Mouse (Mus musculus): ENCODE results near the gene Rnf182. TPM values are rescaled to one million over a fixed set of nuclear protein-coding genes. Genes with fewer than 3 reads are reported as not detected.

The Rnf182 gene
- polyA plus RNA-seq, 1 experiment = 1.6 TPM

DNA sequence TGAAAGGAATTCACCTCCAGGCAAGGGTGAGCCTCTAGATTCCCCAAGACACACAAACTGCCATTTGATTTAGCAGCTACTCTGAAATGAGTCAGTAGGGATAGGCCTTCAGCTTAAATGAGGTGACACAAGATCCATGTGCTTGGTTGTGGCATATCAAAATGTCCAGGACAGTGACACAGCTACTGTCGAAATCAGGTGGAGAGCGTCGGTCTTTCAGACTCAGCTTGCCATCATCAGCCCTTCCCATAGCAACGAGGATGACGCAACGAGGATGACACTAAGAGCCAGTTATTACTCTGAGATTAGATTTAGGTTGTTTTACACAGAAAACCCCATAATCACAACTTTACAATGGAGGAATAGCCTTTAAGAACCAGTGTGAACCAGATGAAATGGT, 14.5 kb upstream of the Rnf182 start:
- Histone ChIP-seq H3K36me3 (ENCODE audit: control insufficient read depth, insufficient read depth, low read length, poor library complexity, severe bottlenecking) (no peaks in the 10 kb centered on the region), H3K27ac (ENCODE audit: insufficient read depth, low read length) (no peak overlapping the region), H3K4me3 (ENCODE audit: low read depth, low read length) (no peak overlapping the region), H3K9me3 (replicated peaks; ENCODE audit: control insufficient read depth, insufficient read depth, low read length, poor library complexity, severe bottlenecking) (no peaks in the 10 kb centered on the region), H3K27me3 (ENCODE audit: control insufficient read depth, insufficient read depth, low read length, poor library complexity, severe bottlenecking) (no peaks in the 10 kb centered on the region), H3K4me1 (ENCODE audit: control insufficient read depth, insufficient read depth, low read length) (no peaks in the 10 kb centered on the region), H3K9ac (ENCODE audit: low read depth, poor library complexity, severe bottlenecking) (no peak overlapping the region)
- TF ChIP-seq CTCF (IDR thresholded peaks at IDR 0.05; ENCODE audit: low read depth, low read length) (no peak), EP300 (IDR thresholded peaks at IDR 0.05; ENCODE audit: insufficient read depth, low read depth, low read length) (no peak), POLR2A (IDR thresholded peaks at IDR 0.05; ENCODE audit: insufficient read depth, low read length) (no peak)

DNA sequence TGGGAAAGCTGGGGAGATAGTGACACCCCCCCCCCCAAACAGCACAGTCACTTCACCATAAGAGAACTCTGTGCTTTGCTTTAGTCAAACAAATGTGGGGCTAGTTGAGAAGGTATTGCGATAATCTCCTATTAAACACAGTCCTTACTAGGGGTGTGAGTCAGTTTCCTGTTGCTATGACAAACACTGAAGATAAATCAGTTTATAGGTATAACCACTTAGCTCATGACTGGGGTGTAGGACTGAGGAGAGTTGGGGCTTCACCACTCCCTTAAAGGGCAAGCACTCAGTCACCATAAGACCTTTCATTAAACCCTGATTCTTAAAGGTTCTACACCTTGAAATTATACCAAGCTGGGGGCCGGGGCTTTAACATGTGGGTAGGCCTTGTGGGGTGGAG, 13.1 kb upstream of the Rnf182 start:
- Histone ChIP-seq H3K27me3 (ENCODE audit: control insufficient read depth, insufficient read depth, low read length, poor library complexity, severe bottlenecking) (no peaks in the 10 kb centered on the region), H3K4me1 (ENCODE audit: control insufficient read depth, insufficient read depth, low read length) (no peaks in the 10 kb centered on the region), H3K36me3 (ENCODE audit: control insufficient read depth, insufficient read depth, low read length, poor library complexity, severe bottlenecking) (no peaks in the 10 kb centered on the region), H3K9ac (ENCODE audit: low read depth, poor library complexity, severe bottlenecking) (no peak overlapping the region), H3K4me3 (ENCODE audit: low read depth, low read length) (no peak overlapping the region), H3K9me3 (replicated peaks; ENCODE audit: control insufficient read depth, insufficient read depth, low read length, poor library complexity, severe bottlenecking) (no peaks in the 10 kb centered on the region), H3K27ac (ENCODE audit: insufficient read depth, low read length) (no peak overlapping the region)
- TF ChIP-seq EP300 (IDR thresholded peaks at IDR 0.05; ENCODE audit: insufficient read depth, low read depth, low read length) (no peak), POLR2A (IDR thresholded peaks at IDR 0.05; ENCODE audit: insufficient read depth, low read length) (no peak), CTCF (IDR thresholded peaks at IDR 0.05; ENCODE audit: low read depth, low read length) (no peak)

DNA sequence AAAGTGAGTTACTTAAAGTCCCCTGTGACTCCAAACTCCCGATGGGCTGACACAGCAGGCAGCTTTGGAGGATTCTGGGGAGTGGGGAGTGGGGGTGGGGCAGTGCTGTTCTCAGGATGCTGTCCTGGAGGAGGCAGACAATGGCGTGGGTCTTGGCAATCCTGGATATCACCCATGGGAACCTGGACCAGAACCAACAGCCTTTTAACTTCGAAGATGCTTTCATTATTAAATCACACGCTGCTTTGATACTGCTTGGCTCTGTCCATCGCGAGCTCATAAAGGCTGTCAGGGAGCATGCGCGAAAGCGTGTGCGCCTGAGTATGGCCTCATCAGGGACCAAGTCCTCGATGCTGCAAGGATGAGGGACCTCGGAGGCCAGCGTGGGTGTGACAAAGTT, 12.5 kb upstream of the Rnf182 start:
- Histone ChIP-seq H3K27me3 (ENCODE audit: control insufficient read depth, insufficient read depth, low read length, poor library complexity, severe bottlenecking) (no peaks in the 10 kb centered on the region), H3K9me3 (replicated peaks; ENCODE audit: control insufficient read depth, insufficient read depth, low read length, poor library complexity, severe bottlenecking) (no peaks in the 10 kb centered on the region), H3K27ac (ENCODE audit: insufficient read depth, low read length) (no peak overlapping the region), H3K4me3 (ENCODE audit: low read depth, low read length) (no peak overlapping the region), H3K4me1 (ENCODE audit: control insufficient read depth, insufficient read depth, low read length) (no peaks in the 10 kb centered on the region), H3K36me3 (ENCODE audit: control insufficient read depth, insufficient read depth, low read length, poor library complexity, severe bottlenecking) (no peaks in the 10 kb centered on the region), H3K9ac (ENCODE audit: low read depth, poor library complexity, severe bottlenecking) (no peak overlapping the region)
- TF ChIP-seq EP300 (IDR thresholded peaks at IDR 0.05; ENCODE audit: insufficient read depth, low read depth, low read length) = no peak
- TF ChIP-seq CTCF (IDR thresholded peaks at IDR 0.05; ENCODE audit: low read depth, low read length) = no peak
- TF ChIP-seq POLR2A (IDR thresholded peaks at IDR 0.05; ENCODE audit: insufficient read depth, low read length) = no peak

DNA sequence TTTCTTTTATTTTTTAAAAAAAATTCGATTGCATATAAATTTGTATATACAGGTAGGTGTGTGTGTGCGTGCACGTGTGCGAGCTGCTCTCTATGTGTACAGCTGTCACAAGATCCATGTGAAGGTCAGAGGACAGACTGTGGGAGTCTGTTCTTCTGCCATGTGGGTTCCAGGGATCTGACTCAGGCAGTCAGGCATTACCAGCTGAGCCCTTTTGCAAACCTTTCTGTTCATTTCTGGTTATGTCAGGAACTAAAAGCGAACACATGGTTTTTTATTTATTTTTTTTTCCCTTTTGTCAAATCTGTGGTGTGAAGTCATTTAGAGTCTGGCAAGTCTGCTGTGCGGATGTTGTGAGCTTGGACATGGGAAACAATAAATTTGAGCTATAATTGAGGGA, 6.7 kb upstream of the Rnf182 start:
- Histone ChIP-seq H3K27me3 (ENCODE audit: control insufficient read depth, insufficient read depth, low read length, poor library complexity, severe bottlenecking) (no peaks in the 10 kb centered on the region), H3K36me3 (ENCODE audit: control insufficient read depth, insufficient read depth, low read length, poor library complexity, severe bottlenecking) (no peaks in the 10 kb centered on the region), H3K4me1 (ENCODE audit: control insufficient read depth, insufficient read depth, low read length) (no peaks in the 10 kb centered on the region), H3K9me3 (replicated peaks; ENCODE audit: control insufficient read depth, insufficient read depth, low read length, poor library complexity, severe bottlenecking) (no peaks in the 10 kb centered on the region), H3K27ac (ENCODE audit: insufficient read depth, low read length) (no peak overlapping the region), H3K9ac (ENCODE audit: low read depth, poor library complexity, severe bottlenecking) (no peak overlapping the region), H3K4me3 (ENCODE audit: low read depth, low read length) (no peak overlapping the region)
- no peak for TF ChIP-seq POLR2A (IDR thresholded peaks at IDR 0.05; ENCODE audit: insufficient read depth, low read length)
- TF ChIP-seq CTCF (IDR thresholded peaks at IDR 0.05; ENCODE audit: low read depth, low read length) = no peak
- no peak for TF ChIP-seq EP300 (IDR thresholded peaks at IDR 0.05; ENCODE audit: insufficient read depth, low read depth, low read length)

DNA sequence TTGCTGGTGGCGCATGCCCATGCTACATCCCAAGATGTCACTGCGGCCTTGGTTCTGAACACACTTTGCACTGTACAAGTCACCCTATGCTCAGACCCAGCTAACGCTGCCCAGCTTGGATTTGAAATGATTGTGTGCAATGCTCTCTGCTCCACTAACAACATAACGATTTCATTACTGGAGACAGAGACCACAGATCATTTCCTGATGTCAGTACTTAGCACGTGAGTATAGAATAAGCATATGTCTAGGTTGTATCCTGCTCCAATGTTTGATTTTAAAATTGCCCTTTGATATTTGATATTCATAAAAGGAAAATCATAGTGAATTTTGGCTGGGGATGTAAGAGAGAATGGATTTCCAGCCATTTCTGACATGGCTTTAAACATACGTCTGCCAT, 3.5 kb upstream of the Rnf182 start:
- Histone ChIP-seq H3K27me3 (ENCODE audit: control insufficient read depth, insufficient read depth, low read length, poor library complexity, severe bottlenecking) (no peaks in the 10 kb centered on the region), H3K4me3 (ENCODE audit: low read depth, low read length) (no peak overlapping the region), H3K4me1 (ENCODE audit: control insufficient read depth, insufficient read depth, low read length) (no peaks in the 10 kb centered on the region), H3K27ac (ENCODE audit: insufficient read depth, low read length) (no peak overlapping the region), H3K9ac (ENCODE audit: low read depth, poor library complexity, severe bottlenecking) (no peak overlapping the region), H3K9me3 (replicated peaks; ENCODE audit: control insufficient read depth, insufficient read depth, low read length, poor library complexity, severe bottlenecking) (no peaks in the 10 kb centered on the region), H3K36me3 (ENCODE audit: control insufficient read depth, insufficient read depth, low read length, poor library complexity, severe bottlenecking) (no peaks in the 10 kb centered on the region)
- no peak for TF ChIP-seq POLR2A (IDR thresholded peaks at IDR 0.05; ENCODE audit: insufficient read depth, low read length)
- no peak for TF ChIP-seq EP300 (IDR thresholded peaks at IDR 0.05; ENCODE audit: insufficient read depth, low read depth, low read length)
- no peak for TF ChIP-seq CTCF (IDR thresholded peaks at IDR 0.05; ENCODE audit: low read depth, low read length)

DNA sequence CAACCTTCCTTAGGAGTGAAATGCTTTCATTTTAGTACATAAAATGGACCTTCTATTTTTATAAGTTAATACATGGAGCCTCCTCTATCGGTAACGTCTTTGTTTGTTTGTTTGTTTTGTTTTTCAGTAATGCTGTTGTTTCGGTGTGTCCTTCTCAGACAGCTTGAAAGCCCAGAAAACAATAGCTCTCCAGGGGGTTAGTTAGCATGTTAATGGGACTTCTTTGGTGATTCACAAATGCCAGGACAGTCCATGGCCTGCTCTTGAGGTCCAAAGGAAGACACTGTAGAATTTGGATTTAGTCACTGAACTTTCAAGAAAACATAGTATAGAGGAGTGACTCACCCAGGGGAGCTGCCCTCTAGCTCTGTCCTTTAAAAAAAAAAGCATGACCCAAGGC, 843 bp upstream of the Rnf182 start:
- no peak for TF ChIP-seq POLR2A (IDR thresholded peaks at IDR 0.05; ENCODE audit: insufficient read depth, low read length)
- no peak for TF ChIP-seq EP300 (IDR thresholded peaks at IDR 0.05; ENCODE audit: insufficient read depth, low read depth, low read length)
- no peak for TF ChIP-seq CTCF (IDR thresholded peaks at IDR 0.05; ENCODE audit: low read depth, low read length)
- Histone ChIP-seq H3K9ac (ENCODE audit: low read depth, poor library complexity, severe bottlenecking) (no peak overlapping the region), H3K27ac (ENCODE audit: insufficient read depth, low read length) (peak overlapping the region; percentile 27; the same call in 1 of the 2 replicates), H3K27me3 (ENCODE audit: control insufficient read depth, insufficient read depth, low read length, poor library complexity, severe bottlenecking) (peaks cover 3% of the 10 kb centered on the region; the same call in 1 of the 2 replicates), H3K36me3 (ENCODE audit: control insufficient read depth, insufficient read depth, low read length, poor library complexity, severe bottlenecking) (no peaks in the 10 kb centered on the region), H3K4me1 (ENCODE audit: control insufficient read depth, insufficient read depth, low read length) (no peaks in the 10 kb centered on the region), H3K4me3 (ENCODE audit: low read depth, low read length) (no peak overlapping the region), H3K9me3 (replicated peaks; ENCODE audit: control insufficient read depth, insufficient read depth, low read length, poor library complexity, severe bottlenecking) (no peaks in the 10 kb centered on the region)
